Mouse (Mus musculus): ENCODE measurements around the gene Washc4.

DNA sequence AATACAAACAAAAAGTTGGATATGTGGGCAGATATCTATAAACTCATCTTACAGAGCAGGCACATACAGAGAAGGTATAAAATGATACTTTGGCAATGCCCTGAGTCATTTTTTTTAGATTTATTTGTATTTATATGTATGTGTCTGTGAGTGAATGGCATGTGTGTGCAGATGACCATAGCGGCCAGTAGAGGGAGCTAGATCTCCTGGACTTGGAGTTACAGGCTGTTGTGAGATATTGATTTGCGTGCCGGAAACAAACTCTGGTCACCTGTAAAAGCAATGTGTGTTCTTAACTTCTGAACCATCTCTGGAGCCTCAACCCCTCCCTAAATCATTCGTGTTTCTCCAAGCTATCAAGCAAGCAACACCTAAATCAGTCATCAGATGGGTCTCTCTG, 22.6 kb upstream of the Washc4 start:
- TF ChIP-seq GATA1 (IDR thresholded peaks at IDR 0.05; ENCODE audit: borderline replicate concordance, low read length) (no peak), FLI1 (IDR thresholded peaks at IDR 0.05; ENCODE audit: low read length) (no peak)

Measured in megakaryocyte, embryonic 14.5 days (primary cell).